Comparison of ENCODE assay signal across 8 mouse cellular contexts in the genomic region with DNA sequence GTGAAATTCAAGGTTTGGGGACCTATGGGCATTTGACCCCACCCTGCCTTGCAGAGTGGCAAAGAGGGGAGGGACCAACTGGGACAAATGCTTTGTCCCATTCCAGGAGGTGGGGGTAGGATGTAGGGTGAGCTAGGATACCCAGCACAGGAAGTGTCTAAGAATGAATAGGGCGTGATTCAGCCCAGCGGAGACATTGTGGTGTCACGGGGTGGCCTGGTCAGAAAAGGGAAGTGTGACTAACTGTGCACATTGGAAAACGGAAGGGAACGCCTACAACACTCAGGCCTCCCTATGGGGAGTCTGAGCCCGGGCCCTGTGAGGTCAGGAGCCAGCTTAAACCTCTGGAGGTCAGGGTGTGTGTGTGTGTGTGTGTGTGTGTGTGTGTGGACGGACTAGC. TPM values are rescaled to one million over a fixed set of nuclear protein-coding genes. Genes with fewer than 3 reads are reported as not detected.
DNase-seq lines count a peak whose midpoint lies in the region; ATAC-seq lines count a peak whose summit lies in the region.

No protein-coding gene starts in this region.

- peak; percentile 65 for DNase-seq in layer of hippocampus, adult 11-12 months (ENCODE audit: low spot score)
- no peak for DNase-seq in layer of hippocampus, postnatal 10 days (ENCODE audit: low spot score in 2 of 2)
- DNase-seq in kidney, adult 9 months, result peak; percentile 73
- no peak for DNase-seq in right cerebral cortex, postnatal 25 days
- no peak for DNase-seq in forebrain, embryonic 14.5 days (ENCODE audit: low spot score)
- no peak for DNase-seq in urinary bladder, adult 18-20 months (ENCODE audit: low spot score in 2 of 2)

- peaks cover 11% of the 10 kb centered on the region; the same call in 1 of the 2 replicates for H3K27me3 ChIP-seq in embryonic facial prominence, embryonic 15.5 days
- no peaks in the 10 kb centered on the region for H3K27me3 ChIP-seq in forebrain, embryonic 14.5 days (replicated peaks; ENCODE audit: control insufficient read depth, insufficient read depth, low read length)

- no peak overlapping the region for H3K27ac ChIP-seq in embryonic facial prominence, embryonic 15.5 days (replicated peaks)
- H3K27ac ChIP-seq in forebrain, embryonic 14.5 days (ENCODE audit: low read depth, low read length), result no peak overlapping the region

- H3K4me3 ChIP-seq in embryonic facial prominence, embryonic 15.5 days (replicated peaks), result no peak overlapping the region
- no peak overlapping the region for H3K4me3 ChIP-seq in forebrain, embryonic 14.5 days (ENCODE audit: low read depth, low read length)

- H3K4me1 ChIP-seq in embryonic facial prominence, embryonic 15.5 days, result peaks cover 29% of the 10 kb centered on the region
- peaks cover 28% of the 10 kb centered on the region for H3K4me1 ChIP-seq in forebrain, embryonic 14.5 days (ENCODE audit: control insufficient read depth, insufficient read depth, low read length)

- peak; percentile 53; the same call in 1 of the 2 replicates for ATAC-seq in embryonic facial prominence, embryonic 15.5 days (ENCODE audit: insufficient number of reproducible peaks, low FRiP score, low TSS enrichment, low read depth)
- ATAC-seq in monocyte, adult 5-6 weeks (replicated peaks; ENCODE audit: insufficient number of reproducible peaks, low FRiP score, low TSS enrichment, poor library complexity, severe bottlenecking), result peak; percentile 98
- no peak for ATAC-seq in forebrain, embryonic 14.5 days

- H3K9ac ChIP-seq in embryonic facial prominence, embryonic 15.5 days, result no peak overlapping the region
- H3K9ac ChIP-seq in forebrain, embryonic 14.5 days (ENCODE audit: low read length), result no peak overlapping the region

- no peaks in the 10 kb centered on the region for H3K36me3 ChIP-seq in embryonic facial prominence, embryonic 15.5 days
- no peaks in the 10 kb centered on the region for H3K36me3 ChIP-seq in forebrain, embryonic 14.5 days (ENCODE audit: control insufficient read depth, insufficient read depth, low read length)

- no peaks in the 10 kb centered on the region for H3K9me3 ChIP-seq in embryonic facial prominence, embryonic 15.5 days (replicated peaks)
- H3K9me3 ChIP-seq in forebrain, embryonic 14.5 days (replicated peaks; ENCODE audit: control insufficient read depth, low read length), result no peaks in the 10 kb centered on the region

- WGBS in embryonic facial prominence, embryonic 15.5 days, result 89% methylated on average over 7 of the region's 7 CpGs
- 70% methylated on average over 7 of the region's 7 CpGs for WGBS in forebrain, embryonic 14.5 days

- no peak overlapping the region for H3K4me2 ChIP-seq in embryonic facial prominence, embryonic 15.5 days (replicated peaks)
- no peak overlapping the region for H3K4me2 ChIP-seq in forebrain, embryonic 14.5 days (ENCODE audit: low read length)

RNA-seq across cellular contexts. Expression of a gene that starts 3.8 kb away (rescaled TPM):
- total RNA-seq in layer of hippocampus, postnatal 10 days (2021), result 10 to 100 TPM; 37.2 TPM
- polyA plus RNA-seq in embryonic facial prominence, embryonic 15.5 days (2015; fragmentation: Nextera tagmentation; extraction: Ambion mirVana), result 4.5 and 4.8 TPM in 2 replicates
- 6.7 to 45.7 TPM (median 7.8 TPM) in 3 replicates for total RNA-seq in monocyte, adult 5-6 weeks (2017)
- polyA plus RNA-seq in forebrain, embryonic 14.5 days (2014; fragmentation: Nextera tagmentation; extraction: Ambion mirVana), result 2.5 and 2.9 TPM in 2 replicates

RNA-seq across cellular contexts. Expression of a gene that starts 43.6 kb away (rescaled TPM):
- total RNA-seq in layer of hippocampus, postnatal 10 days (2021), result 10 to 100 TPM; 83.6 to 99.0 TPM
- polyA plus RNA-seq in embryonic facial prominence, embryonic 15.5 days (2015; fragmentation: Nextera tagmentation; extraction: Ambion mirVana), result 89.8 and 96.4 TPM in 2 replicates
- 27.7 to 36.4 TPM (median 29.5 TPM) in 3 replicates for total RNA-seq in monocyte, adult 5-6 weeks (2017)
- polyA plus RNA-seq in forebrain, embryonic 14.5 days (2014; fragmentation: Nextera tagmentation; extraction: Ambion mirVana), result 60.5 and 60.9 TPM in 2 replicates

Comparison
In these comparisons a context has a peak if more than half of its experiments do, and no peak if none do; other contexts are left out.
1. DNase-seq: peak in layer of hippocampus, adult 11-12 months (single experiment) and kidney, adult 9 months (single experiment); none in layer of hippocampus, postnatal 10 days (0 of 2), right cerebral cortex, postnatal 25 days (single experiment), forebrain, embryonic 14.5 days (single experiment) and urinary bladder, adult 18-20 months (0 of 2).